Mouse (Mus musculus) telencephalon, adult 2 months (tissue): ENCODE measurements at regions not wholly inside any gene's neighbourhood (a gene's known extent, or its start where the extent isn't known, plus 50 kb on each side); places are given as distances from the start of the nearest gene placed in this dataset.

Experiments used
- DNase-seq: peaks from one replicate; pipeline ENCODE4 v3.0.0-alpha.2; 2011; ENCODE audit warnings: low read depth, low spot score

GRCm38 (mm10) chr7:83475438-83476160 lies 109.1 kb upstream of the Tmc3 start:
- no peak for DNase-seq

GRCm38 (mm10) chr7:83476161-83476495 lies 108.6 kb upstream of the Tmc3 start:
- no peak for DNase-seq

- DNase-seq = no peak
These were observed 107.9 kb upstream of the Tmc3 start for GRCm38 (mm10) chr7:83476861-83477260.

- DNase-seq = no peak
These were observed 107.0 kb upstream of the Tmc3 start for GRCm38 (mm10) chr7:83477661-83478121.

GRCm38 (mm10) chr7:83481655-83482054 lies 103.1 kb upstream of the Tmc3 start:
- no peak for DNase-seq

GRCm38 (mm10) chr7:83482254-83482653 lies 102.5 kb upstream of the Tmc3 start:
- no peak for DNase-seq

GRCm38 (mm10) chr7:83482671-83483304 lies 101.9 kb upstream of the Tmc3 start:
- DNase-seq = no peak

- no peak for DNase-seq
These were observed 98.5 kb upstream of the Tmc3 start for GRCm38 (mm10) chr7:83486156-83486750.

- DNase-seq = no peak
These were observed 94.9 kb upstream of the Tmc3 start for GRCm38 (mm10) chr7:83489790-83490189.

- no peak for DNase-seq
These were observed 79.6 kb upstream of the Tmc3 start for GRCm38 (mm10) chr7:83504996-83505645.

GRCm38 (mm10) chr7:83516295-83516694 lies 68.4 kb upstream of the Tmc3 start:
- DNase-seq = peak; percentile 2

- DNase-seq = peak; percentile 88
These were observed 63.2 kb upstream of the Tmc3 start for GRCm38 (mm10) chr7:83521511-83521910.
